Mouse (Mus musculus): ENCODE data around the gene Prm3. TPM values are rescaled to one million over a fixed set of nuclear protein-coding genes. Genes with fewer than 3 reads are reported as not detected.

Gene Prm3
- not detected in 2 replicates for polyA plus RNA-seq (2016; fragmentation: Nextera tagmentation; extraction: Ambion mirVana)

- no peak within 1 kb of the TSS for H3K4me2 ChIP-seq (replicated peaks)
- no peaks in the 10 kb centered on the region for H3K36me3 ChIP-seq
- no peak within 1 kb of the TSS for H3K9ac ChIP-seq
- ATAC-seq (ENCODE audit: low FRiP score, low read depth): no peak
- peaks cover 8% of the 10 kb centered on the region for H3K4me1 ChIP-seq
- 86% methylated on average over 9 of the region's 9 CpGs for WGBS
- H3K27me3 ChIP-seq (replicated peaks): 0 out of 2 replicates have a peak, but pooled peaks cover 4% of the 10 kb centered on the region
- H3K9me3 ChIP-seq: no peaks in the 10 kb centered on the region
- H3K27ac ChIP-seq: no peak within 1 kb of the TSS
- H3K4me3 ChIP-seq: no peak within 1 kb of the TSS
These were observed at the start of gene Prm3 for GRCm38 (mm10) chr16:10790702-10791101. TSS of gene Prm3 (minus strand) at chr16:10790914.

- 90% methylated on average over 14 of the region's 14 CpGs for WGBS
- no peak for ATAC-seq (ENCODE audit: low FRiP score, low read depth)
- H3K36me3 ChIP-seq: no peaks in the 10 kb centered on the region
- H3K9me3 ChIP-seq: no peaks in the 10 kb centered on the region
- H3K27me3 ChIP-seq (replicated peaks): no peaks in the 10 kb centered on the region
- no peak overlapping the region for H3K4me2 ChIP-seq (replicated peaks)
- no peak overlapping the region for H3K4me3 ChIP-seq
- H3K9ac ChIP-seq: no peak overlapping the region
- no peak overlapping the region for H3K27ac ChIP-seq
- peaks cover 10% of the 10 kb centered on the region; the same call in 1 of the 2 replicates for H3K4me1 ChIP-seq
These were observed 49.3 kb upstream of the Prm3 start for GRCm38 (mm10) chr16:10840018-10840417.

- ATAC-seq (ENCODE audit: low FRiP score, low read depth): no peak
- Histone ChIP-seq H3K4me3 (no peak overlapping the region), H3K27ac (no peak overlapping the region), H3K27me3 (replicated peaks) (no peaks in the 10 kb centered on the region), H3K9me3 (no peaks in the 10 kb centered on the region), H3K9ac (no peak overlapping the region), H3K36me3 (no peaks in the 10 kb centered on the region), H3K4me2 (replicated peaks) (no peak overlapping the region), H3K4me1 (peaks cover 9% of the 10 kb centered on the region; the same call in 1 of the 2 replicates)
- 36% methylated on average over 10 of the region's 10 CpGs for WGBS
These were observed 48.0 kb upstream of the Prm3 start for GRCm38 (mm10) chr16:10838487-10839245.

- Histone ChIP-seq H3K4me1 (peaks cover 8% of the 10 kb centered on the region; the same call in 1 of the 2 replicates), H3K9ac (no peak overlapping the region), H3K36me3 (no peaks in the 10 kb centered on the region), H3K4me3 (no peak overlapping the region), H3K27me3 (replicated peaks) (no peaks in the 10 kb centered on the region), H3K9me3 (no peaks in the 10 kb centered on the region), H3K4me2 (replicated peaks) (no peak overlapping the region), H3K27ac (no peak overlapping the region)
- ATAC-seq (ENCODE audit: low FRiP score, low read depth): no peak
- 88% methylated on average over 1 of the region's 1 CpGs for WGBS
These were observed 47.2 kb upstream of the Prm3 start for GRCm38 (mm10) chr16:10837903-10838302.

GRCm38 (mm10) chr16:10837250-10837649 lies 46.5 kb upstream of the Prm3 start:
- Histone ChIP-seq H3K4me1 (peaks cover 8% of the 10 kb centered on the region; the same call in 1 of the 2 replicates), H3K27me3 (replicated peaks) (no peaks in the 10 kb centered on the region), H3K4me3 (no peak overlapping the region), H3K4me2 (replicated peaks) (no peak overlapping the region), H3K36me3 (no peaks in the 10 kb centered on the region), H3K9me3 (no peaks in the 10 kb centered on the region), H3K9ac (no peak overlapping the region), H3K27ac (no peak overlapping the region)
- no peak for ATAC-seq (ENCODE audit: low FRiP score, low read depth)
- WGBS: 90% methylated on average over 3 of the region's 3 CpGs

DNA sequence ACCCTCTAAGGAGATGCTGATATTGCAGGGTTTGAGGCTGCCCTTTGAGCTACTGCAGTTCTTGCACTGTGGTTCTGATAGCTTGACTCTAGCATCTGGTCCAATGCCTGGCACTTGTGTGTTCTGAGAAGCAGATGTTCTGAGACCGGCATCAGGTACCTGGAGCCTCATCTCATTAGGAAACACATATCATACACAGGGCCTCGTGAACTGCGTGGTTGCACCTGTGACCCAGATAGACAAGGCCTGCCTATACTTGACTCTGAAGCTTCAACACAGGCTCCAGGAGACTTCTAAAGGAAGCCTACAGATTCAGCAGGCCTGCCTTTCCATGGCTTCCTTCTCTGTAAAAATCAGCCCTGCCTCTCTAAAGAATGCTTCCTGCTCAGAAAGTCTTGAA lies 45.7 kb upstream of the Prm3 start:
- Histone ChIP-seq H3K4me2 (replicated peaks) (peak overlapping the region; percentile 99), H3K9me3 (no peaks in the 10 kb centered on the region), H3K4me3 (no peak overlapping the region), H3K9ac (no peak overlapping the region), H3K27me3 (replicated peaks) (no peaks in the 10 kb centered on the region), H3K4me1 (peaks cover 8% of the 10 kb centered on the region; the same call in 1 of the 2 replicates), H3K27ac (no peak overlapping the region), H3K36me3 (no peaks in the 10 kb centered on the region)
- no peak for ATAC-seq (ENCODE audit: low FRiP score, low read depth)
- 95% methylated on average over 3 of the region's 3 CpGs for WGBS

- H3K36me3 ChIP-seq: no peaks in the 10 kb centered on the region
These were observed 44.3 kb upstream of the Prm3 start, which contains the start of gene Rmi2 for GRCm38 (mm10) chr16:10834911-10835587. TSS of gene Rmi2 (plus strand) at chr16:10835059.

DNA sequence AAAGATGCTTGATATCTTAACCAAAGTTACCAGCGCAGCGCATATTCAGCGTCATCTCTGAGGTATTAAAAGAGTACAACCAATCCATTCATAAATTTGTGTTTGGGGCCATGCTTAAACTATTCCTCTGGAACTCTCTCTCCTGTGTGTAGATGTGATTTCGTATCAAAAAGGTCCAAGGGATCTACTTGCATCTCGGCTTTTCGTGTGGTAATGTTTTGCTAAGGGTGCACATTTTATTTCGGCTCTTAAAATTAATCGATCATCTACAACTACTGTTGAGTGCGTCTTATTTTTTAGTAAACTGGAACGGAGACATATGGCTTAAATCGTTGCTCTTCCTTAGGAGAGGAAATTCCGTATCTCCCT lies 43.8 kb upstream of the Prm3 start:
- H3K4me3 ChIP-seq: peak overlapping the region; percentile 81
- WGBS: 15% methylated on average over 12 of the region's 12 CpGs
- H3K9ac ChIP-seq: no peak overlapping the region
- peak overlapping the region; percentile 99 for H3K4me2 ChIP-seq (replicated peaks)
- no peaks in the 10 kb centered on the region for H3K27me3 ChIP-seq (replicated peaks)
- H3K9me3 ChIP-seq: no peaks in the 10 kb centered on the region
- H3K4me1 ChIP-seq: peaks cover 8% of the 10 kb centered on the region; the same call in 1 of the 2 replicates
- ATAC-seq (ENCODE audit: low FRiP score, low read depth): no peak; the same call in 1 of the 2 replicates
- H3K36me3 ChIP-seq: no peaks in the 10 kb centered on the region
- no peak overlapping the region for H3K27ac ChIP-seq

More at GRCm38 (mm10) chr16:10834911-10835587, 44.3 kb upstream of the Prm3 start, which contains the start of gene Rmi2:
- H3K9me3 ChIP-seq: no peaks in the 10 kb centered on the region
- under 1% methylated on average over 69 of the region's 69 CpGs for WGBS
- peak within 1 kb of the TSS; percentile 99 for H3K4me2 ChIP-seq (replicated peaks)
- peaks cover 8% of the 10 kb centered on the region; the same call in 1 of the 2 replicates for H3K4me1 ChIP-seq
- peak within 1 kb of the TSS; percentile 71 for H3K9ac ChIP-seq
- peak within 1 kb of the TSS; percentile 81 for H3K4me3 ChIP-seq
- ATAC-seq (ENCODE audit: low FRiP score, low read depth): peak; percentile 93
- no peak within 1 kb of the TSS for H3K27ac ChIP-seq
- no peaks in the 10 kb centered on the region for H3K27me3 ChIP-seq (replicated peaks)

DNA sequence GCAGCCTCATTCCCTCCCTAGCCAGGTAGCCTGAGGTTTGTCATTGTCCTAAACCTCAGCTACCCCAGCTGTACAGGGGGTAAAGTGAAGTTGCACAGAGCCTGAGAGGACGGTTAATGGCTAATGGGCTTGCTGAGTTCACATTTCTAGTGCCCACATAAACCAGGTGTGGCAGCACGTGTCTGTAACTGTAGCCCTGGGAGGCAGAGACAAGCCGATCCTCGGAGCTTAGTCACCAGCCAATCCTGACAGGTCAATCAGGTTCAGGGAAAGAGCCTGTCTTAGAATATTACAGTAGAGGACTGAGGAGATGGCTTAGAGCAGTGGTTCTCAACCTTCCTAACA lies 37.7 kb upstream of the Prm3 start:
- 75% methylated on average over 4 of the region's 4 CpGs for WGBS
- Histone ChIP-seq H3K4me3 (no peak overlapping the region), H3K27me3 (replicated peaks) (no peaks in the 10 kb centered on the region), H3K9ac (no peak overlapping the region), H3K4me1 (no peaks in the 10 kb centered on the region), H3K36me3 (no peaks in the 10 kb centered on the region), H3K9me3 (no peaks in the 10 kb centered on the region), H3K4me2 (replicated peaks) (no peak overlapping the region), H3K27ac (no peak overlapping the region)
- no peak for ATAC-seq (ENCODE audit: low FRiP score, low read depth)

- no peaks in the 10 kb centered on the region for H3K36me3 ChIP-seq
- no peaks in the 10 kb centered on the region for H3K9me3 ChIP-seq
- no peak overlapping the region for H3K27ac ChIP-seq
- H3K27me3 ChIP-seq (replicated peaks): no peaks in the 10 kb centered on the region
- no peak overlapping the region for H3K4me3 ChIP-seq
- no peak for ATAC-seq (ENCODE audit: low FRiP score, low read depth)
- H3K4me1 ChIP-seq: no peaks in the 10 kb centered on the region
- 84% methylated on average over 7 of the region's 7 CpGs for WGBS
- H3K9ac ChIP-seq: no peak overlapping the region
- no peak overlapping the region for H3K4me2 ChIP-seq (replicated peaks)
These were observed 37.2 kb upstream of the Prm3 start for GRCm38 (mm10) chr16:10827766-10828460.

DNA sequence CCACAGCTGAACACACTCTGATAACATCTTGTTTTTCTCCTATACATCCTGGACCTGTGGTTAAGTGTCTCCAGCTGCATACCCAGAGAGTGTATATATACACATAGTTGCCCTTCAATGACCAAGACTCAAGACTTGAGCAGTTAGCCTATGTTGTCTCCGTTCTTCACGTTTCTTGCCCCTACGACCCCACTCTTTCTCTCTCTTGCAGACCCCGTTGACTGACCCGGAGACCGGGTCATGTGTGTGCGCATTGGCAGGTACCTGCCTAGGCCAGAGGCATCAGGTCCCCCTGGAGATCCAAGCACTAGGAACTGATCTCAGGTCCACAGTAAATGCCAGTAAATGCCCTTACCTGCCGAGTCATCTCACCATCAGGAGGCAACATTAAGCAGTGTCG lies 36.6 kb upstream of the Prm3 start:
- WGBS: 90% methylated on average over 9 of the region's 9 CpGs
- Histone ChIP-seq H3K27ac (no peak overlapping the region), H3K36me3 (no peaks in the 10 kb centered on the region), H3K9me3 (no peaks in the 10 kb centered on the region), H3K4me1 (no peaks in the 10 kb centered on the region), H3K4me2 (replicated peaks) (no peak overlapping the region), H3K4me3 (no peak overlapping the region), H3K9ac (no peak overlapping the region), H3K27me3 (replicated peaks) (no peaks in the 10 kb centered on the region)
- ATAC-seq (ENCODE audit: low FRiP score, low read depth): no peak

GRCm38 (mm10) chr16:10825840-10826239 lies 35.1 kb upstream of the Prm3 start:
- Histone ChIP-seq H3K4me3 (no peak overlapping the region), H3K4me1 (no peaks in the 10 kb centered on the region), H3K9ac (no peak overlapping the region), H3K36me3 (no peaks in the 10 kb centered on the region), H3K4me2 (replicated peaks) (no peak overlapping the region), H3K27me3 (replicated peaks) (no peaks in the 10 kb centered on the region), H3K9me3 (no peaks in the 10 kb centered on the region), H3K27ac (no peak overlapping the region)
- WGBS: 92% methylated on average over 4 of the region's 4 CpGs
- ATAC-seq (ENCODE audit: low FRiP score, low read depth): no peak

All from neural tube, embryonic 12.5 days (tissue).